Mouse (Mus musculus) kidney, embryonic 15.5 days (tissue): ENCODE results near the gene Klk6. TPM values are rescaled to one million over a fixed set of nuclear protein-coding genes. Genes with fewer than 3 reads are reported as not detected.

Experiments used
- ATAC-seq: fragments of 200-750 bp; cut with Nextera tagmentation; replicated peaks from 2 replicates; pipeline ENCODE4 v1.8.0; 2017; ENCODE audit warnings: moderate TSS enrichment; ENCODE audit not compliant: low FRiP score
- H3K27ac ChIP-seq: fragments of 300-500 bp; sonication (generic); 2 replicates; pipeline ENCODE4 v1.5.1; 2015; ENCODE audit warnings: mild to moderate bottlenecking, inconsistent platforms
- H3K27me3 ChIP-seq: fragments of 300-500 bp; sonication (generic); 2 replicates; pipeline ENCODE4 v1.6.1; 2015; ENCODE audit warnings: inconsistent platforms
- H3K36me3 ChIP-seq: fragments of 300-500 bp; sonication (generic); 2 replicates; pipeline ENCODE4 v1.6.1; 2015; ENCODE audit warnings: inconsistent platforms
- H3K4me1 ChIP-seq: fragments of 300-500 bp; sonication (generic); 2 replicates; pipeline ENCODE4 v1.6.1; 2015; ENCODE audit warnings: inconsistent platforms
- H3K4me2 ChIP-seq: fragments of 300-500 bp; sonication (generic); 2 replicates; pipeline ENCODE4 v1.6.1; 2015; ENCODE audit warnings: moderate library complexity, mild to moderate bottlenecking, inconsistent platforms
- H3K4me3 ChIP-seq: fragments of 300-500 bp; sonication (generic); replicated peaks from 2 replicates; pipeline ENCODE4 v1.5.1; 2015; ENCODE audit warnings: mild to moderate bottlenecking, inconsistent platforms
- H3K9ac ChIP-seq: fragments of 300-500 bp; sonication (generic); 2 replicates; pipeline ENCODE4 v1.6.1; 2015; ENCODE audit warnings: mild to moderate bottlenecking, inconsistent platforms
- H3K9me3 ChIP-seq: fragments of 300-500 bp; sonication (generic); replicated peaks from 2 replicates; pipeline ENCODE4 v1.6.1; 2016; ENCODE audit warnings: inconsistent platforms
- WGBS: fragments of 180-500 bp; shearing (Covaris S2); methylation state at CpG from one replicate; pipeline ENCODE4 v1.1.7; 2015; ENCODE audit warnings: mixed read lengths; 5-methylcytosine and 5-hydroxymethylcytosine counted together
- polyA plus RNA-seq: library from polyadenylated mRNA; unstranded; fragments of >200 nt; fragmentation: Nextera tagmentation; extraction: Ambion mirVana; gene quantifications from 2 replicates; pipeline ENCODE4 v1.2.1, GENCODE M21; 2015

Gene Klk6
- polyA plus RNA-seq, 1 experiment from 2014 or later = 0.18 TPM

DNA sequence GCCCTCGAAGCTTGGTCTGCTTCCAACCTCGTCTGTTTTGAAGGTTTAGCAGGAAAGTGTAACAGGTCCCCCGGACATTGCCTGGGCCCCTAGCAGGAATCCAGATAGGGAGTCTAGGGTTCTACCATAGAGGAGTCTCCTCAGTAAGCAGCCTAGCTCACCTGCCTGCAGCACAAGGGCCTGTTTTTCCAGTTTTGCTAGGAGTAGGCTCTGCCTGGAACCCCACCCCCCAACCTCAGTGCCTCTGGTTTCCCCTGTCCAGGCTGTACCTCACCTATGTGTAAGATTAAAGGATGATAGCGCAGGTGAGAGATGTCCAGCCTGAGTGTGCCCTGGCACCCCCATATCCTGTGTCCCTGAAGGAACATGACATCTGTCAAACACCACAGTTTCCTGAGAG is 52.1 kb downstream of the Klk6 start:
- ATAC-seq = no peak
- 70% methylated on average over 4 of the region's 4 CpGs for WGBS
- Histone ChIP-seq H3K4me2 (no peak overlapping the region), H3K36me3 (no peaks in the 10 kb centered on the region), H3K4me1 (no peaks in the 10 kb centered on the region), H3K27ac (no peak overlapping the region), H3K4me3 (no peak overlapping the region), H3K9me3 (no peaks in the 10 kb centered on the region), H3K9ac (no peak overlapping the region), H3K27me3 (peaks cover 6% of the 10 kb centered on the region; the same call in 1 of the 2 replicates)

DNA sequence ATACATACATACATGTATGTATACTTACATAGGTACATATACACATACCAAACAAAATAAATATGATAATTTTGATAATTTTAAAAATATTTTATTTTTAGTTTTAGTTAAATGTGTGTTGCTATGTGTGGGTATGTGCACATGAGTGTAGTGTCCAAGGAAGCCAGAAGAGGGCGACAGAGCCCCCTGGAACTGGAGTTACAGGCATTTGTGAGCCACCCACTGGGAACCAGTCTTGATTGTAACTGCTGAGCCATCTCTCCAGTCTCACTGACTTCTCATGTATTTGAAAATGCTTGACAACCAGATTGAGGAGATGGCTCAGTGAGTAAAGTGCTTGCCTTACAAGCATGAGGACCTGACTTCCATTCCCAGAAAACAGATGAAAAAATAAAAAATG is 54.0 kb downstream of the Klk6 start:
- Histone ChIP-seq H3K27ac (no peak overlapping the region), H3K9me3 (no peaks in the 10 kb centered on the region), H3K36me3 (no peaks in the 10 kb centered on the region), H3K4me2 (no peak overlapping the region), H3K4me3 (no peak overlapping the region), H3K9ac (no peak overlapping the region), H3K4me1 (0 out of 2 replicates have a peak, but pooled peaks cover under 1% of the 10 kb centered on the region), H3K27me3 (peaks cover 10% of the 10 kb centered on the region; the same call in 1 of the 2 replicates)
- 39% methylated on average over 1 of the region's 1 CpGs for WGBS
- ATAC-seq = no peak

DNA sequence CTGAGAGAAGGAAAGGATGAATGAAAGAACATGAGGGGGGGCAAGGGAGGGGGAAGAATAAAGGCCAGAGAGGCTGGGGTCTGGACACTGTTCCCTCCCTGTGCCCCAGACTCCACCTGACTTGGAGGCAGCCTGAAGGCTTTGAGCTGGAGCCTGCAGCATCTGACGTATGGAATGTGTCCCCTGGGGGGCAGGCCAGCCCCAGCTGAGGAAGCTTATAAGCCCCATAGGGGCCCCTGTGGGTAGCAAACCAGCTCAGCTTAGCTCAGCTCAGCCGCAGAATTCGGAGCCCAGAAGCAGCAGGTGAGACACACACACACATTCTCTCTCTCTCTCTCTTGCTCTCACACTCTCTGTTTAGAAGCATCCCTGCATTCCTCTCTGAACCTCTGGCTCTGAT is 56.6 kb downstream of the Klk6 start, which contains the start of gene Klk4:
Klk4 (plus strand) TSS at position 249 of the 400 bp plus-strand sequence.
- Histone ChIP-seq H3K9ac (no peak within 1 kb of the TSS), H3K4me1 (0 out of 2 replicates have a peak, but pooled peaks cover 4% of the 10 kb centered on the region), H3K36me3 (no peaks in the 10 kb centered on the region), H3K27me3 (peaks cover 10% of the 10 kb centered on the region; the same call in 1 of the 2 replicates), H3K9me3 (no peaks in the 10 kb centered on the region), H3K4me3 (no peak within 1 kb of the TSS), H3K27ac (no peak within 1 kb of the TSS), H3K4me2 (no peak within 1 kb of the TSS)
- WGBS = 15% methylated on average over 3 of the region's 3 CpGs
- no peak for ATAC-seq

Other genes starting within 250 kb of the Klk6 start
- gene Zfp719, start 244.9 kb upstream of the Klk6 start, polyA plus RNA-seq = 12.4 and 12.6 TPM in 2 replicates
- gene Zfp819, start 217.3 kb upstream of the Klk6 start, polyA plus RNA-seq = 0.21 TPM in 1 of 2 replicates, not detected in the other
- gene Ceacam18, start 189.8 kb upstream of the Klk6 start, polyA plus RNA-seq = not detected in 2 replicates
- gene Siglece, start 164.3 kb upstream of the Klk6 start, polyA plus RNA-seq = 0.66 and 0.77 TPM in 2 replicates
- gene Ctu1, start 152.5 kb upstream of the Klk6 start, polyA plus RNA-seq = 15.3 and 16.8 TPM in 2 replicates
- not detected in 2 replicates for gene Klk14, start 134.1 kb upstream of the Klk6 start, polyA plus RNA-seq
- gene Klk13, start 111.9 kb upstream of the Klk6 start, polyA plus RNA-seq = 0.47 and 0.64 TPM in 2 replicates
- gene Klk12, start 55.6 kb upstream of the Klk6 start, polyA plus RNA-seq = not detected in 2 replicates
- gene Klk11, start 49.9 kb upstream of the Klk6 start, polyA plus RNA-seq = 0.14 and 1.0 TPM in 2 replicates
- 0.58 and 2.3 TPM in 2 replicates for gene Klk10, start 43.5 kb upstream of the Klk6 start, polyA plus RNA-seq
- 0.22 and 0.23 TPM in 2 replicates for gene Klk9, start 32.6 kb upstream of the Klk6 start, polyA plus RNA-seq
- 29.0 and 32.5 TPM in 2 replicates for gene Klk8, start 26.9 kb upstream of the Klk6 start, polyA plus RNA-seq
- gene Klk7, start 13.2 kb upstream of the Klk6 start, polyA plus RNA-seq = 0.08 TPM in 1 of 2 replicates, not detected in the other
- gene Klk5, start 17.5 kb downstream of the Klk6 start, polyA plus RNA-seq = not detected in 2 replicates
- 0.12 TPM in 1 of 2 replicates, not detected in the other for gene Klk4, start 56.7 kb downstream of the Klk6 start, polyA plus RNA-seq
- not detected in 2 replicates for gene Klk15, start 109.2 kb downstream of the Klk6 start, polyA plus RNA-seq
- 0.19 TPM in 1 of 2 replicates, not detected in the other for gene Klk1b8, start 126.2 kb downstream of the Klk6 start, polyA plus RNA-seq
- gene Klk1b1, start 142.3 kb downstream of the Klk6 start, polyA plus RNA-seq = not detected in 2 replicates
- gene Klk1b9, start 151.6 kb downstream of the Klk6 start, polyA plus RNA-seq = not detected in 2 replicates
- not detected in 2 replicates for gene Klk1b11, start 171.4 kb downstream of the Klk6 start, polyA plus RNA-seq
- 0.10 and 0.42 TPM in 2 replicates for gene Klk1b26, start 187.7 kb downstream of the Klk6 start, polyA plus RNA-seq
- gene Klk1b27, start 227.8 kb downstream of the Klk6 start, polyA plus RNA-seq = 0.19 TPM in 1 of 2 replicates, not detected in the other